Mouse (Mus musculus) forebrain, embryonic 11.5 days (tissue): ENCODE results near the gene Ankrd65. TPM values are rescaled to one million over a fixed set of nuclear protein-coding genes. Genes with fewer than 3 reads are reported as not detected.
"Not testable (repeated sequence)": the region's sequence is repeated elsewhere in the genome, so short reads cannot be mapped to it uniquely, and the experiment has no call there.

Experiments
- ATAC-seq: fragments of 200-750 bp; cut with Nextera tagmentation; replicated peaks from 2 replicates; pipeline ENCODE4 v1.8.0; 2017; ENCODE audit warnings: moderate TSS enrichment; ENCODE audit not compliant: low FRiP score
- DNase-seq: peaks from one replicate; pipeline ENCODE4 v3.0.0-alpha.2; 2017; ENCODE audit warnings: low spot score
- H3K27ac ChIP-seq: fragments of 300-500 bp; sonication (generic); 2 replicates; pipeline ENCODE4 v1.5.1; 2014; ENCODE audit warnings: low read depth, low read length
- H3K27me3 ChIP-seq: fragments of 300-500 bp; sonication (generic); 2 replicates; pipeline ENCODE4 v1.6.1; 2014; ENCODE audit warnings: mild to moderate bottlenecking, low read length, mixed read lengths; ENCODE audit not compliant: control insufficient read depth, insufficient read depth
- H3K36me3 ChIP-seq: fragments of 300-500 bp; sonication (generic); 2 replicates; pipeline ENCODE4 v1.6.1; 2014; ENCODE audit warnings: mild to moderate bottlenecking, low read length, moderate library complexity, mixed read lengths; ENCODE audit not compliant: control insufficient read depth, insufficient read depth
- H3K4me1 ChIP-seq: fragments of 300-500 bp; sonication (generic); replicated peaks from 2 replicates; pipeline ENCODE4 v1.6.1; 2014; ENCODE audit warnings: low read length, mixed read lengths; ENCODE audit not compliant: control insufficient read depth, insufficient read depth
- H3K4me2 ChIP-seq: fragments of 300-500 bp; sonication (generic); 2 replicates; pipeline ENCODE4 v1.6.1; 2014; ENCODE audit warnings: low read depth, mild to moderate bottlenecking, low read length, moderate library complexity, mixed read lengths; ENCODE audit not compliant: severe bottlenecking
- H3K4me3 ChIP-seq: fragments of 300-500 bp; sonication (generic); 2 replicates; pipeline ENCODE4 v1.5.1; 2014; ENCODE audit warnings: low read depth, low read length
- H3K9ac ChIP-seq: fragments of 300-500 bp; sonication (generic); 2 replicates; pipeline ENCODE4 v1.6.1; 2014; ENCODE audit warnings: low read length
- H3K9me3 ChIP-seq: fragments of 300-500 bp; sonication (generic); 2 replicates; pipeline ENCODE4 v1.6.1; 2016; ENCODE audit warnings: low read length, mixed read lengths; ENCODE audit not compliant: control insufficient read depth
- WGBS: fragments of 180-500 bp; shearing (Covaris S2); extraction: QIAGEN DNeasy Blood & Tissue Kit; methylation state at CpG from one replicate; pipeline ENCODE4 v1.1.7; 2014; 5-methylcytosine and 5-hydroxymethylcytosine counted together
- polyA plus RNA-seq: library from polyadenylated mRNA; unstranded; fragments of >200 nt; fragmentation: Nextera tagmentation; extraction: Ambion mirVana; gene quantifications from 2 replicates; pipeline ENCODE4 v1.2.1, GENCODE M21; 2014

Ankrd65 gene
- polyA plus RNA-seq, 1 experiment from 2014 or later = not detected

GRCm38 (mm10) chr4:155780895-155781294, 9.3 kb upstream of the Ankrd65 start:
- Histone ChIP-seq H3K4me1 (no peaks in the 10 kb centered on the region; the same call in 1 of the 2 replicates), H3K9ac (no peak overlapping the region), H3K27me3 (no peaks in the 10 kb centered on the region), H3K36me3 (no peaks in the 10 kb centered on the region), H3K4me2 (no peak overlapping the region), H3K27ac (no peak overlapping the region), H3K9me3 (no peaks in the 10 kb centered on the region), H3K4me3 (no peak overlapping the region)
- DNase-seq = no peak
- no peak for ATAC-seq
- 44% methylated on average over 6 of the region's 6 CpGs for WGBS

DNA sequence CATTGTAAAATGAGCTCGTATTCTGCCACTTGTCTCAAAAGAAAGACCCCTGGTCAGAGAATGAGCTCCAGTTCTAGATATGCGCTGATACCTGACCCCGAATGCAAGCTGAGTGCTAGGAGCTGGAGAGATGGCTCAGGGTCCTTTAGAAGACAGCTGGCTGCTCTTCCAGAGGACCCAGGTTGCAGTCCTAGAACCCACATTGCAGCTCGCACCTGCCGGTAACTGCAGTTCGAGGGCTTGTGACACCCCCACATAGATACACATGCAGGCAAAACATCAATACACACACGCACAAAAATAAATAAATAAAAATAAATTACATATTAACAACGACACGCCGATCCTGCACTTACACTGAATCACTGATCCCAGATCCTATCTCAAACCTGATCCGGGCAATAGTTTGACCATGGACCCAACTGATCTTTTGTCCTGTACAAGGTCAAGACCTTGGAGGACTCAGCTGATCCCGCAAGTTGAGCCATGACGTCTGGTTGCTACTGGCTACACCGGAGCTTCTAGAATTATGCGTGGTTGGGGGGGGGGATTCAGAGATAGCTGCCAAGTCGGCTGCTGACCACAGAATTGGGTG, 6.7 kb upstream of the Ankrd65 start:
- Histone ChIP-seq H3K27ac (no peak overlapping the region), H3K36me3 (no peaks in the 10 kb centered on the region), H3K4me2 (peak overlapping the region; percentile 78), H3K4me3 (peak overlapping the region; percentile 54), H3K9ac (peak overlapping the region; percentile 85), H3K4me1 (no peaks in the 10 kb centered on the region; the same call in 1 of the 2 replicates), H3K9me3 (no peaks in the 10 kb centered on the region), H3K27me3 (no peaks in the 10 kb centered on the region)
- WGBS = 48% methylated on average over 16 of the region's 16 CpGs
- DNase-seq (no peak), ATAC-seq (peak; percentile 30; the same call in 1 of the 2 replicates)

- peak overlapping the region; percentile 54 for H3K4me3 ChIP-seq
- no peaks in the 10 kb centered on the region; the same call in 1 of the 2 replicates for H3K4me1 ChIP-seq
- peak overlapping the region; percentile 19; the same call in 1 of the 2 replicates for H3K27ac ChIP-seq
- H3K9ac ChIP-seq = peak overlapping the region; percentile 85
- under 1% methylated on average over 51 of the region's 52 CpGs for WGBS
- peak overlapping the region; percentile 78 for H3K4me2 ChIP-seq
- H3K36me3 ChIP-seq = no peaks in the 10 kb centered on the region
- DNase-seq (peak; percentile 85), ATAC-seq (peak; percentile 92)
- no peaks in the 10 kb centered on the region for H3K9me3 ChIP-seq
- no peaks in the 10 kb centered on the region for H3K27me3 ChIP-seq
Measured at GRCm38 (mm10) chr4:155784081-155784701, 6.0 kb upstream of the Ankrd65 start.

- Histone ChIP-seq H3K9ac (peak overlapping the region; percentile 8; the same call in 1 of the 2 replicates), H3K36me3 (no peaks in the 10 kb centered on the region), H3K4me2 (no peak overlapping the region), H3K27ac (no peak overlapping the region), H3K4me3 (no peak overlapping the region), H3K4me1 (no peaks in the 10 kb centered on the region; the same call in 1 of the 2 replicates), H3K9me3 (no peaks in the 10 kb centered on the region), H3K27me3 (no peaks in the 10 kb centered on the region)
- DNase-seq (no peak), ATAC-seq (no peak)
- 82% methylated on average over 10 of the region's 10 CpGs for WGBS
Measured at GRCm38 (mm10) chr4:155785246-155785645, 5.0 kb upstream of the Ankrd65 start.

GRCm38 (mm10) chr4:155785819-155786218, 4.4 kb upstream of the Ankrd65 start, which contains the start of gene Tmem88b:
TSS of gene Tmem88b (minus strand) at chr4:155785874.
- H3K4me3 ChIP-seq = peak within 1 kb of the TSS; percentile 54
- H3K36me3 ChIP-seq = no peaks in the 10 kb centered on the region
- DNase-seq (no peak), ATAC-seq (no peak)
- no peaks in the 10 kb centered on the region; the same call in 1 of the 2 replicates for H3K4me1 ChIP-seq
- peak within 1 kb of the TSS; percentile 78; the same call in 1 of the 2 replicates for H3K4me2 ChIP-seq
- WGBS = 74% methylated on average over 5 of the region's 5 CpGs
- peak within 1 kb of the TSS; percentile 85 for H3K9ac ChIP-seq
- no peaks in the 10 kb centered on the region for H3K9me3 ChIP-seq
- H3K27ac ChIP-seq = no peak within 1 kb of the TSS
- H3K27me3 ChIP-seq = no peaks in the 10 kb centered on the region

- Histone ChIP-seq H3K9ac (no peak overlapping the region), H3K36me3 (no peaks in the 10 kb centered on the region), H3K4me2 (no peak overlapping the region), H3K4me3 (no peak overlapping the region), H3K27me3 (no peaks in the 10 kb centered on the region), H3K4me1 (no peaks in the 10 kb centered on the region; the same call in 1 of the 2 replicates), H3K9me3 (no peaks in the 10 kb centered on the region), H3K27ac (no peak overlapping the region)
- ATAC-seq (no peak), DNase-seq (no peak)
- WGBS = 74% methylated on average over 3 of the region's 3 CpGs
Measured at GRCm38 (mm10) chr4:155788300-155788699, 1.9 kb upstream of the Ankrd65 start.

GRCm38 (mm10) chr4:155788833-155789232, 1.4 kb upstream of the Ankrd65 start:
- ATAC-seq, H3K9me3 ChIP-seq, H3K4me3 ChIP-seq, H3K9ac ChIP-seq, DNase-seq, H3K27ac ChIP-seq, H3K4me1 ChIP-seq, H3K36me3 ChIP-seq, H3K4me2 ChIP-seq, H3K27me3 ChIP-seq: not testable (repeated sequence)
- 84% methylated on average over 4 of the region's 4 CpGs for WGBS

- 84% methylated on average over 3 of the region's 3 CpGs for WGBS
- H3K36me3 ChIP-seq = no peaks in the 10 kb centered on the region
- H3K9ac ChIP-seq = no peak overlapping the region
- no peaks in the 10 kb centered on the region for H3K4me1 ChIP-seq
- no peak overlapping the region for H3K4me2 ChIP-seq
- no peak for DNase-seq
- H3K9me3 ChIP-seq = no peaks in the 10 kb centered on the region
- no peak overlapping the region for H3K27ac ChIP-seq
- H3K27me3 ChIP-seq = no peaks in the 10 kb centered on the region
- no peak overlapping the region for H3K4me3 ChIP-seq
- ATAC-seq = no peak
Measured at GRCm38 (mm10) chr4:155790650-155791161, 467 bp downstream of the Ankrd65 start.
